Mouse (Mus musculus): ENCODE data around the gene 4930470P17Rik. TPM values are rescaled to one million over a fixed set of nuclear protein-coding genes. Genes with fewer than 3 reads are reported as not detected.
"Not testable (repeated sequence)": the region's sequence is repeated elsewhere in the genome, so short reads cannot be mapped to it uniquely, and the experiment has no call there.

The 4930470P17Rik gene
- polyA plus RNA-seq (2012; rRNA removed), result not detected in 2 replicates

DNA sequence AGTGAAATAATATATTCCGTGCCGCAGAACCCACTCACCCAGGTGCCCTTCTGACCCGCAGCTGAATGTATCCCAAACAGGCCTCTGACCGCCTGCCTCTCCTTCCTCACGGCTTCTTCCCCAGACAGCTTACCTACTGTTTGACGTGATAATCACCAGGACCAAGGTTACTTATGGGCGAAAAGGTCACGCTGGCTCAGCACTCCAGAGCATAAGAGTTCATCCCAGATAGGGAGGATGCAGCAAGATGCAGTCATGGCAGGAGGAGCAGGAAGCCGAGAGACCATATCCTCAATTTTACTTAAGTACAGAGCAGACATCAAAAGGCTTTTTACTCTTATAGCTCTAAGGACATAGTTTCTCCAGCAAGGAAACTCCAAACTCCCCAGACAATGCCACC is at the start of gene 4930470P17Rik:
TSS of gene 4930470P17Rik (minus strand) at position 101 of the 400 bp plus-strand sequence.
- DNase-seq (ENCODE audit: low spot score), result no peak

GRCm38 (mm10) chr2:170651483-170651882 is 49.7 kb upstream of the 4930470P17Rik start:
- DNase-seq (ENCODE audit: low spot score), result no peak

DNA sequence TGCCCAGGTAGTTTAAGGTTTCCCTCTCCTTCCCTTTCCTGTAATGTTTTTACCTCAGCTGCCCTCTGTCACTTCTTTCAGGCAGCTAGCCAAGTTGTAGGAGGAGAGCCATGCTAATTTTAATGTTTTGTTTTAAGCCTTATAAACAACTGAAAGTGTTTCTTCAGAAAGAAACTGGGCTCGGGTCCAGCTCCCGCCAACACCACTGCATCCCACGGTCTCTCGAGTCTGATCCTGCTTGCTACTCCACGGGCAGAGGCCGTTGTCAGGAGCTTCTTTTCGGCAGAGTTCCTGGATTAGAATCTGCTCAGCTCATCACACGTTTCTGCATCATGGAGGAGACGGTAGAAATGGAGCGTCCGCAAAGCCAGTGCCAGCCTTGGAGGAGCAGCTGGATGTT is 46.7 kb upstream of the 4930470P17Rik start:
- no peak for DNase-seq (ENCODE audit: low spot score)

DNA sequence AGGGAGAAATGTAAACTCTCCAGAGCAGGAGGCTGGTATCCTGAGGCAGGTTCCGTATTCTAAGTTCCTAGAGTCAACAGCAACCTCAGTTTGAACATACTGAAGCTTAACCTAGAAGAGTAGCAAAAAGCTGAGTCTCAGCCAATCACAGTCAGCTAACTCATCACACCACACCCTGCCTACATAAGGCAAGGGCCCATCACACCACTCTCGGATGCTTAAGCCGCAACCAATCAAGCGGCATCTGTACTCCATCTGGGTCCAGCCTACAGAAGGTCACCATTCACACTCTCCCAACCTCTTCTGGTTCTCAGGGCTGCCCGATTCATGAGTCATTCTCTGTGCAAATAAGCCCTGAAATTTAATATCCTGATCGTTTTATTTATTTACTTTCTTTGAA is 44.4 kb upstream of the 4930470P17Rik start:
- DNase-seq (ENCODE audit: low spot score), result no peak

GRCm38 (mm10) chr2:170642338-170642806 is 40.6 kb upstream of the 4930470P17Rik start:
- DNase-seq (ENCODE audit: low spot score), result no peak

- DNase-seq (ENCODE audit: low spot score), result no peak
Measured at GRCm38 (mm10) chr2:170640281-170640680, 38.5 kb upstream of the 4930470P17Rik start.

DNA sequence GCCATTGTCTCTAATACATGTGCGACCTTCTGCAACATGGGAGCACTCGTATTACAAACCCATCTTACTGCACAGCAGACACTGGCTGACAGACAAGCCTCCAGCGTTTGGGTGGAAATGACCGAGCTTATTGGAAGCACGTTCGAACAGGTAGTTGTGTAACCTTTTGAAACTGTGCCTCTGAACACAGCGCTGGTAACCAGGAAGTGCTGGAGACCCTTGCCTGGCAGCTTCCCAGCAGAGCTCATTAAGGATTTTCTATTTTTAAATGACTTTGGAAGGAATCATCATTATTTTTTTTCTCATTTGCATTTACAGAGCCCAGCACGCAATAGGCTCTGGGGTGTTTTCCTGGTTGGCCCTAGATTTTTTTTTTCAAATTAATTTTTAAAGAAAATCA is 36.9 kb upstream of the 4930470P17Rik start:
- no peak for DNase-seq (ENCODE audit: low spot score)

DNA sequence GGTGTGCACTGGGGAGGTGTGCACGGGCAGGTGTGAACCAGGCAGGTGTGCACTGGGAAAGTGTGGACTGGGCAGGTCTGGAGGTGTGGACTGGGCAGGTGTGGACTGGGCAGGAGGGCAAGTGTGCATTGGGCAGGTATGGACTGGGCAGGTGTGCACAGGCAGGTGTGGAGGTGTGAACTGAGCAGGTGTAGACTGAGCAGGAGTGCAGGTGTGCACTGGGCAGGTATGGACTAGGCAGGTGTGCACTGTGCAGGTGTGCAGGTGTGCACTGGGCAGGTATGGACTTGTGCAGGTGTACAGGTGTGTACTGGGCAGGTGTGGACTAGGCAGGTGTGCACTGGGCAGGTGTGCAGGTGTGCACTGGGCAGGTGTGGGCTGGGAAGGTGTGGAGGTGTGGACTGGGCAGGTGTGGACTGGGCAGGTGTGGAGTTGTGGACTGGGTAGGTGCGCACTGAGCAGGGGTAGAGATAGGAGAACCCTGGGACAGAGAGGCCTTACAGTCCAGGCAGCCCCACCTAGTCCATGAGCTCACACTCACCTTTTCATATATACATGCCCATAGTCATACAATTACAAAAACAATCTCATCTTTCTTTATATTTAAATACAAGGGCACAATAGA is 31.3 kb upstream of the 4930470P17Rik start:
- no peak for DNase-seq (ENCODE audit: low spot score)

DNA sequence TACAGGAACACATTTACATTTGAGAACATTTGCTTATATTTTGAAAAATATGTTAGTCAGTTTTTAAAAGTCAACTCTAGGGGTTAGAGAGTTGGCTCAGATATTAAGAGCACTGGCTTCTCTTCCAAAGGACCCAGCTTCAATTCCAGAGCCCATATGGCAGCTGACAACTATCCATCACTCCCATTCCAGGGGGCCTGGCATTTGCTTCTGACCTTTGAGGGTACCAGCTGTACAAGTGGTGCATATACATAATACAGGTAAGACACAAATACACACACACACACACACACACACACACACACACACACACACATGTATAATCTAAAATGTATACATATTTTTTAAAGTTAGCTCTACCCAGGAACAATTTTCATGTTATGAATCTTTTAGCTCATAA is 30.6 kb upstream of the 4930470P17Rik start:
- DNase-seq (ENCODE audit: low spot score), result no peak

DNA sequence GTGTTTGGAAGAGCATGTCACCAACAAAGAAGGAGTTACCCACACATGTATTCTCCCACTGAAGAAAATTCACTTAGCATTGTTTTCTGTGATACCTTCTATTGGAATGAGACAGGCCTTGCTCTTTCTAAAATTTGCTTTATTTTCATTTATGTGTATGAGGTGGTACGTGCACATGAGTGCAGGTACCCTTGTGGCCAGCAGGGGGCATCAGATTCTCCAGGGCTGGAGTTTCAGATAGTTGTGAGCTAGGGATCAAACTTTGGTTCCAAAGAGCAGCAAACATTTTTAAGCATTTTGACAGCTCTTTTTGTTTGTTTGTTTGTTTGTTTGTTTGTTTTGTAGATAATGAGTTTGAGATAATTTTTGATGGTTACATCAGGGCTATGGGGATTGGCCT is 29.6 kb upstream of the 4930470P17Rik start:
- DNase-seq (ENCODE audit: low spot score), result no peak

DNA sequence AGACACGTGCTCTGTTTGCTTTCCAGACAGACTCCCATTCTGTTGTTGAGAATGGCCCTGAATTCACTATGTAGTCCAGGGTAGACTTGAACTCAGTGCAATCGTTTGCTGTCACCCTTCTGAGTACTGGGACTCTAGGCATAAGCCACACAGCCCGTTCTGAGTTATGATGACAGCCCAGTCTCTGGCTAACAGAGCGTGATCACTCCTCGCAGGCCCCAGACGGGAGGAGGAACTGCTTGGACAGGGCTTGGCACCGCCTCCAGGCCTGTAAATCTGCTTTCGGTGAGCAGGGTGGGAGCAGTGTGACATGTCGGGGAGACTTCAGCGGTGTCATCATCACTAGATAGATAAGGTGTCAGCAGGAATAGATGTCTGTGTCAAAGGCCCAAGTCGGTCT is 28.7 kb upstream of the 4930470P17Rik start:
- no peak for DNase-seq (ENCODE audit: low spot score)

- DNase-seq (ENCODE audit: low spot score), result not testable (repeated sequence)
Measured at GRCm38 (mm10) chr2:170627991-170628390, 26.2 kb upstream of the 4930470P17Rik start.

DNA sequence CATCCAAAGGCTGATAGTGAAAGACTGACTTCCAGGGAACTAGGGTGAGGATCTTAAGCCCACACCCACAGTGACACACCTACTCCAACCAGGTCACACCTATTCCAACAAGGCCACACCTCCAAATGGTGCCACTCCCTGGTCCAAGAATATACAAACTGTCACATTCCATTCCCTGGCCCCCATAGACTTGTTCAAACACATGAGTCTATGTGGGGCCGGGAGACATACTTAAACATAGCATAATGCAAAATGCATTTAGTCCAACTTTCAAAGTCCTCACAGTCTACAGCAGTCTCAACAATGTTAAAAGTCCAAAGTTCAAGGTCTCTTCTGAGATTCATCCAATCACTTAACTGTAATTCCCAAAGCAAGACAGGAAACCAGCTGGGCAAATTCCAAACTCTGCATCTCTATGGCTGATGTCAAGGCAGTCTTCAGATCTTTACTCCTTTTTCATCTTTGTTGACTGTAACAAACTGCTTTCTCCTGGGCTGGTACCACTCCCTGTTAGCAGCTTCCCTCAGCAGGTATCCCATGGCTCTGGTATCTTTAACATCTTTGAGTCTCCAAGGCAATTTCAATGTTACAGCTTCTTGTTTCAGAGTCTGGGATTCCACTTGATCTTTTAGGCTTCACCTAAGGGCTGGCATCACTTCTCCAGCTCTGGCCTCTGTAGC is 22.5 kb upstream of the 4930470P17Rik start:
- DNase-seq (ENCODE audit: low spot score), result not testable (repeated sequence)

- no peak for DNase-seq (ENCODE audit: low spot score)
Measured at GRCm38 (mm10) chr2:170622985-170623384, 21.2 kb upstream of the 4930470P17Rik start.

GRCm38 (mm10) chr2:170618862-170619492 is 17.2 kb upstream of the 4930470P17Rik start:
- DNase-seq (ENCODE audit: low spot score), result no peak

DNA sequence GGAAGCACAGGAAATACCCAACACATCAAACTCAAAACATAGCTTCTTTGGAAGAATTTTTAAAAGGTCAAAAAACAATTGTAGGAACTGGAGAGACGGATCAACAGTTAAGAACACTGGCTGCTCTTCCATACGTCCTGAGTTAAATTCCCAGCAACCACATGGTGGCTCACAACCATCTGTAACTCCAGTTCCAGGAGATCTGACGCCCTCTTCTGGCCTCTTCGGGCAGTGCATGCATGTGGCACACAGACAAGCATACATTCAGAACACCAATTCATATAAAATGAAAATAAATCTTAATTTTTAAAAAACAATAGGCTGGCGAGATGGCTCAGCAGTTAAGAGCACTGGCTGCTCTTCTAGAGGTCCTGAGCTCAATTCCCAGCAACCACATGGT is 10.0 kb upstream of the 4930470P17Rik start:
- not testable (repeated sequence) for DNase-seq (ENCODE audit: low spot score)

GRCm38 (mm10) chr2:170601171-170601570 is 646 bp downstream of the 4930470P17Rik start:
- no peak for DNase-seq (ENCODE audit: low spot score)

DNA sequence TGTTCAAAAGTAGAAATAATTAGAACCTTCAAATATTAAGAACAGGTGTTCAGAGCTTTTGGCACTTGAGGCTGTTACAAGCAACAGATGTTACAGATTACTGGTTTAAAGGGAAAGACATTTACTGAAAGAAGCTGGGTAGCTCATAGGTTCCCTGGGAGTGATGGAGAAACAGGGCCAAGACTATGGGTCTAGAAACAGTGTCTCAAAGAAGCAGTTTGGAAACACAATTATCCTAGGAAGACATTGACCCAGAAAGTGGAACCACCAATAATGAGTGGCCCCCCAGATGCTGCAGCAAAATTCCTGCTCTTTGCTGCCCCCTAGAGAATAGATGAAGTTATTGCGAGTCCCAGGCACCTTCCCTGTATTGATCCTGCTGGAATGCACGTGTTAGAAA is 4.2 kb downstream of the 4930470P17Rik start:
- DNase-seq (ENCODE audit: low spot score), result no peak

- peak; percentile 41 for DNase-seq (ENCODE audit: low spot score)
Measured at GRCm38 (mm10) chr2:170596726-170597125, 5.1 kb downstream of the 4930470P17Rik start.

- DNase-seq (ENCODE audit: low spot score), result no peak
Measured at GRCm38 (mm10) chr2:170592161-170592560, 9.7 kb downstream of the 4930470P17Rik start.

GRCm38 (mm10) chr2:170588369-170588900 is 13.4 kb downstream of the 4930470P17Rik start:
- DNase-seq (ENCODE audit: low spot score), result no peak

GRCm38 (mm10) chr2:170584678-170585077 is 17.1 kb downstream of the 4930470P17Rik start:
- no peak for DNase-seq (ENCODE audit: low spot score)

DNA sequence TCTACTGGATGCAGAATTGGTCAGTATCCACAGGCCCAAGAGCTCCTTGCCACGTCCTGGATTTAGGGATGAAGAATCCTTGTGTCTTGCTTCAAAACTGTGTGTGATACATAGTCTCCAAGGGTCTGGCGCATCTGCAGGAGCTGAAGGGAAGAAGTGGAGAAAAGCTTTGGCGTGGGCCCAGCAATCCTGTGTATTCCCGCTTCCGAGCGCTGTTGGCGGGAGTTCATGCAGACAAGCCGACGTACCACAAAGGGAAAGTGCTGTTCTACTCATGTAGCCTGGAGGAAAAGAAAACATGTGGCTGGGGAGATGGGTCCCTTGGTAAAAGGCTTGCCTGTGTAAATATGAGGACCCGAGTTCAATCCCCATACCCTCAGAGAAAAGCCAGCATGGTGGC is 22.3 kb downstream of the 4930470P17Rik start:
- DNase-seq (ENCODE audit: low spot score), result no peak
